Mouse (Mus musculus): ENCODE results near the gene Slc38a3. TPM values are rescaled to one million over a fixed set of nuclear protein-coding genes. Genes with fewer than 3 reads are reported as not detected.

The Slc38a3 gene
- polyA plus RNA-seq, 1 experiment = 0.10 TPM

DNA sequence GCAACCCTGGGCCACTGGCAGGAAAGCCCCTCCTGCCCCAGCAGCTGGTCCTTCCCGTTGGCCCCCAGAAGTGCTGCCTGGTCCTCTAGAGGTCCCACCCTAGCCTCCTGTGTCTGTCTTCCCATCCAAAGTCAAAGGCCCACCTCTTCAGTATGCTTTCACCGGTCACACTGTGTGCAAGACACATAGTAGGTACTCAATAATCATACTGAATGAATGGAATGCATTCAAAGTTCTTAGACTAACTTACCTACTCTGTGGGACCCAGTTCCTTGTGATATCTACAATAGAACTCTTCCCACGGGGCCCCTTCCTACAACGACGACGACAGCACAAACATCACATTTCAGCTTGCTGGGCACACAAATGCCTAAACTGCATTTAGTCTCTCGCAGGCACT is 4.0 kb downstream of the Slc38a3 start:
- peaks cover 3% of the 10 kb centered on the region; the same call in 1 of the 2 replicates for H3K4me1 ChIP-seq (ENCODE audit: control insufficient read depth, insufficient read depth, low read length)
- H3K27ac ChIP-seq (ENCODE audit: control insufficient read depth, insufficient read depth, low read depth, low read length) = no peak overlapping the region
- H3K27me3 ChIP-seq (ENCODE audit: control insufficient read depth, insufficient read depth, low read length) = no peaks in the 10 kb centered on the region; the same call in 1 of the 2 replicates
- H3K36me3 ChIP-seq (ENCODE audit: control insufficient read depth, insufficient read depth, low read length) = no peaks in the 10 kb centered on the region
- no peak for TF ChIP-seq CTCF (IDR thresholded peaks at IDR 0.05; ENCODE audit: control insufficient read depth, insufficient read depth, insufficient replicate concordance, low read depth, low read length)
- no peak for TF ChIP-seq POLR2A (IDR thresholded peaks at IDR 0.05; ENCODE audit: control insufficient read depth, low read depth, low read length)
- H3K4me3 ChIP-seq (ENCODE audit: control insufficient read depth, low read depth, low read length) = no peak overlapping the region

DNA sequence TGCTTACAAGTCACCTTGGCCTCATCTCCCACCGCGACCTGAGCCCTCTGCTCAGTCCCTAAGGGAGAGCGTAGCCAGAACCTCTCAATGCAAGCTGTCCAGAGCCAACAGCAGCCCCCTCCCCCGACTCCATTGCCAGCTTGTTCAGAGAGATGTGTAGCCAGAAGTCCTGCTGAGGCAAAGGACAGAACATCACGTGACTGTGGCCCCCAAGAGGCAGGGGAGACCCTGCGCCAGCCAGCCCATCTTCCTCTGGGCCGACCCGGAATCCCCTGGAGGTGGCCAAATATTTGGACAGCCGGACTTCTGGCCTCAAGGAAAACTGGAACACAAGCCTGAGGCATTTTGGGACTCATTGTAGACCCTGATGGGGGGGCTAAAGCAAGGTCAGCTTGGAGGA is 5.8 kb downstream of the Slc38a3 start:
- Histone ChIP-seq H3K27me3 (ENCODE audit: control insufficient read depth, insufficient read depth, low read length) (no peaks in the 10 kb centered on the region; the same call in 1 of the 2 replicates), H3K4me3 (ENCODE audit: control insufficient read depth, low read depth, low read length) (no peak overlapping the region), H3K36me3 (ENCODE audit: control insufficient read depth, insufficient read depth, low read length) (no peaks in the 10 kb centered on the region), H3K27ac (ENCODE audit: control insufficient read depth, insufficient read depth, low read depth, low read length) (no peak overlapping the region), H3K4me1 (ENCODE audit: control insufficient read depth, insufficient read depth, low read length) (peaks cover 3% of the 10 kb centered on the region; the same call in 1 of the 2 replicates)
- TF ChIP-seq POLR2A (IDR thresholded peaks at IDR 0.05; ENCODE audit: control insufficient read depth, low read depth, low read length) (0 out of 2 replicates have a peak, but pooled peaks have one; percentile 13), CTCF (IDR thresholded peaks at IDR 0.05; ENCODE audit: control insufficient read depth, insufficient read depth, insufficient replicate concordance, low read depth, low read length) (no peak)

DNA sequence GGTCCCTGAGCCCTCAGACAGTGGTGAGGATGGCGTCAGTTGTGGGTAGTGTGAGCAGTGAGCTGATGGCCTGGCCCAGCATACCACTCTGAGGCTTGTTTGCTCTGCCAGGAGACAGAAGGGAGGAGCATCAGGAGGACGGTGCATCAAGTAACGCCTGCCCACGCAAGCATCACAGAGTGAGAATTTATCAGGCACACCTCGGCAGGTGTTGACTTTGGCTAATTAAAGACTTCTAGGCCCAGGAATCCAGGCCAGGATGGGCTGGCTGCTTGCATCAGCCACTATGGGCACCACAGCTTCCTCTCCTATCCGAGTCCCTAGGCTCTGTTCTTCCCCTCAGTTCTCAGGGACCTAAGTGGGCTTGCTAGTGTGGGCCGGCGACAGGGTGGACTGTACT is 7.0 kb downstream of the Slc38a3 start:
- peaks cover 3% of the 10 kb centered on the region; the same call in 1 of the 2 replicates for H3K4me1 ChIP-seq (ENCODE audit: control insufficient read depth, insufficient read depth, low read length)
- no peaks in the 10 kb centered on the region for H3K36me3 ChIP-seq (ENCODE audit: control insufficient read depth, insufficient read depth, low read length)
- H3K4me3 ChIP-seq (ENCODE audit: control insufficient read depth, low read depth, low read length) = no peak overlapping the region
- H3K27ac ChIP-seq (ENCODE audit: control insufficient read depth, insufficient read depth, low read depth, low read length) = no peak overlapping the region
- TF ChIP-seq CTCF (IDR thresholded peaks at IDR 0.05; ENCODE audit: control insufficient read depth, insufficient read depth, insufficient replicate concordance, low read depth, low read length) (no peak), POLR2A (IDR thresholded peaks at IDR 0.05; ENCODE audit: control insufficient read depth, low read depth, low read length) (no peak)
- H3K27me3 ChIP-seq (ENCODE audit: control insufficient read depth, insufficient read depth, low read length) = no peaks in the 10 kb centered on the region; the same call in 1 of the 2 replicates

DNA sequence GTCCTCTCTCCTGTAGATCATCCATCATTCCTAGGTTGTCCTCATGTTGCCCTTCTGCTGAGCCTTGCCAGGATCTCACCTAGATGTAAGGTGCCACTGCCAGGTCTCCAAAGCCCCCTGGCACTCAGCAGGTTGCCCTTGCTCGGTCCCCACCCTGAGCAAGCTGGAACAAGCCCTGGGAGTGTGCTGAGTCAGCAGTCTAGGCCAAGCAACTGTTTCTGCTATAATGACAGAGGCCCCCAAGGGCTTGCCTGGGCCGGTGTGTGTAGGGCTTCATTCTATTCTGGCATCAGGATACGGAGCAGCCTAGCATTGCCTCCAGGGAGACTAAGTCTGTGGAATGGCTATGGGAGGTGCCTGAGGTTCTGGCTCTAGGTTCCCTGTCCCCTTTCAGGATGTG is 8.6 kb downstream of the Slc38a3 start:
- H3K27ac ChIP-seq (ENCODE audit: control insufficient read depth, insufficient read depth, low read depth, low read length) = no peak overlapping the region
- H3K4me3 ChIP-seq (ENCODE audit: control insufficient read depth, low read depth, low read length) = no peak overlapping the region
- TF ChIP-seq CTCF (IDR thresholded peaks at IDR 0.05; ENCODE audit: control insufficient read depth, insufficient read depth, insufficient replicate concordance, low read depth, low read length) (no peak), POLR2A (IDR thresholded peaks at IDR 0.05; ENCODE audit: control insufficient read depth, low read depth, low read length) (no peak)
- no peaks in the 10 kb centered on the region for H3K4me1 ChIP-seq (ENCODE audit: control insufficient read depth, insufficient read depth, low read length)
- H3K27me3 ChIP-seq (ENCODE audit: control insufficient read depth, insufficient read depth, low read length) = no peaks in the 10 kb centered on the region
- no peaks in the 10 kb centered on the region for H3K36me3 ChIP-seq (ENCODE audit: control insufficient read depth, insufficient read depth, low read length)

DNA sequence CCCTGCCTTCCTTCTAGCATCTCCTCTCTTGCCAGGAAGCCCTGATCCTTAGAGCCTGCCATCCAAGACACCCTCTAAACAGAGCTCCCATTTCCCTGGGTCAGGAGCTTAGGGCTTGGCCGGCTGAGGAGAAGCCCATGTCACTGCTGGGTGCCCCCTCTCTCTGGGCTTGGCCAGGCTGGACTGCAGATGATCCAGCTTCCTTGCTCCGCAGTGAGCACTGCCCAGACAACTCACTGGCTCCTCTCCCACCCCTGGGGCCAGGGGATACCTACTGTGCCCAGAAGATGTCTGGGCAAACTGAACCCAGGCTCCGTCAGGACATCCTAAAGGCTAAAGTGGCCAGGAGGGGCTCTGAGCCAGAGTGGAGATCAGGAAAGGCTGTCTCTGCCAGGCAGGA is 9.4 kb downstream of the Slc38a3 start:
- Histone ChIP-seq H3K27ac (ENCODE audit: control insufficient read depth, insufficient read depth, low read depth, low read length) (no peak overlapping the region), H3K4me3 (ENCODE audit: control insufficient read depth, low read depth, low read length) (no peak overlapping the region), H3K36me3 (ENCODE audit: control insufficient read depth, insufficient read depth, low read length) (no peaks in the 10 kb centered on the region), H3K4me1 (ENCODE audit: control insufficient read depth, insufficient read depth, low read length) (no peaks in the 10 kb centered on the region), H3K27me3 (ENCODE audit: control insufficient read depth, insufficient read depth, low read length) (no peaks in the 10 kb centered on the region)
- no peak for TF ChIP-seq CTCF (IDR thresholded peaks at IDR 0.05; ENCODE audit: control insufficient read depth, insufficient read depth, insufficient replicate concordance, low read depth, low read length)
- TF ChIP-seq POLR2A (IDR thresholded peaks at IDR 0.05; ENCODE audit: control insufficient read depth, low read depth, low read length) = no peak

DNA sequence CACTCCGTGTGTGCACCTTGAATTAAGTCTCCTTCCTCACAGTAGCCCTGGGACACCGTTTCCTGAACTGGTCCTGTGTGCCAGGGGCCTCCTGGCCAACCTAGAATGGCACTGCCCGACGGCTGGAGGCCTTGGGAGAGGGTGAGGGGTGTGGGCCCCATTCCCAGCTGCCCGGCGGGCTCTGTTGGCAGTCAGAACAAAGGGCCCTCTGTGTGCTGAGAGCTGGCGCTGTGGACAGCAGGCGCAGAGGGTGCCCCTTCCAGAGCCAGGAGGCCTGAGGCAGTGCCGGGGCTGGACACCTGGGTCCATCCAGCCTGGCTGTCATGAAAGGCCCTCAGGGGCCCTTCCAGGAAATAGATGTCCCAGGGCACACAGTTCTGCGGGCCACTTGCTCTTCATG is 9.8 kb downstream of the Slc38a3 start:
- Histone ChIP-seq H3K27me3 (ENCODE audit: control insufficient read depth, insufficient read depth, low read length) (no peaks in the 10 kb centered on the region), H3K4me3 (ENCODE audit: control insufficient read depth, low read depth, low read length) (no peak overlapping the region), H3K27ac (ENCODE audit: control insufficient read depth, insufficient read depth, low read depth, low read length) (no peak overlapping the region), H3K36me3 (ENCODE audit: control insufficient read depth, insufficient read depth, low read length) (no peaks in the 10 kb centered on the region), H3K4me1 (ENCODE audit: control insufficient read depth, insufficient read depth, low read length) (no peaks in the 10 kb centered on the region)
- TF ChIP-seq CTCF (IDR thresholded peaks at IDR 0.05; ENCODE audit: control insufficient read depth, insufficient read depth, insufficient replicate concordance, low read depth, low read length) (no peak), POLR2A (IDR thresholded peaks at IDR 0.05; ENCODE audit: control insufficient read depth, low read depth, low read length) (no peak)

DNA sequence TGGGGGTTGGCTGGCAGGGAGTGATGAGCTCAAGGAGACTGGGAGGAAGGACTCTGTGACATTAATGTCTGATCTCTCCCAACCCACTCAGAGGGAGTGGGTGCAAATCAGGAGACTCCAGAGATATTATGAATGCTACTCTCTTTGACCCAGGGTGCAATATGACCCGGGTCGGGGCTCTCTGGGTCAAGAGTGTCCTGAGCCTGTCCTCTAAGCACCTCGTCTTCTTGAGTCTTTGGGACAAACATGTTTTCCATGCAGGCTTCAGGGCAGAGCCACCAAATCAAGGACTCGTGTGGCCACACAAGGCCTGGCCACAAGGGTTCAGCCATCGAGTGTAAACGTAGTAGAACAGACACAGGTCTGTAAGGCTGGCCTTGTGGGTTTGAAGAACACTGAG is 11.2 kb downstream of the Slc38a3 start:
- TF ChIP-seq CTCF (IDR thresholded peaks at IDR 0.05; ENCODE audit: control insufficient read depth, insufficient read depth, insufficient replicate concordance, low read depth, low read length) = no peak
- TF ChIP-seq POLR2A (IDR thresholded peaks at IDR 0.05; ENCODE audit: control insufficient read depth, low read depth, low read length) = no peak
- no peak overlapping the region for H3K27ac ChIP-seq (ENCODE audit: control insufficient read depth, insufficient read depth, low read depth, low read length)
- H3K36me3 ChIP-seq (ENCODE audit: control insufficient read depth, insufficient read depth, low read length) = no peaks in the 10 kb centered on the region
- H3K4me1 ChIP-seq (ENCODE audit: control insufficient read depth, insufficient read depth, low read length) = no peaks in the 10 kb centered on the region
- no peak overlapping the region for H3K4me3 ChIP-seq (ENCODE audit: control insufficient read depth, low read depth, low read length)
- H3K27me3 ChIP-seq (ENCODE audit: control insufficient read depth, insufficient read depth, low read length) = no peaks in the 10 kb centered on the region

DNA sequence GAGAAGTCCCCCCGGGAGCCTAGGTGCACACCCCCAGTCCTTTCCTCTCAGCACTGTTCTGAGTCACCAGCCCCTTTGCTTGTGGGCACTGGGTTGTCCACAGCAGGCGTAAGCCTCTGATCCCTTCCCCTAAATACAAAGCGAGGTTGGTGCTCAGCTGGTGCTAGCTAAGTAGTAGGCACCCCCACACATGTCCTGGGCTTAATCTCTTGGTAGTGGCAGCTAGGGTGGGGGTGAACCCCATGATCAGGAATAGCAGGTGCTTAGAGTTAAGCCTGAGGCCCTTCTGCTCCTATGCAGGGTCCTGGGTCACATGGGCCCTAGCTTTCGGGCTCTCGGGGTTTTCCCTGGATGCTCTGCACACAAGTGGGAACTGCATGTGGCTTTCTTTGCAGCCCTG is 12.2 kb downstream of the Slc38a3 start:
- Histone ChIP-seq H3K4me1 (ENCODE audit: control insufficient read depth, insufficient read depth, low read length) (no peaks in the 10 kb centered on the region), H3K27ac (ENCODE audit: control insufficient read depth, insufficient read depth, low read depth, low read length) (no peak overlapping the region), H3K4me3 (ENCODE audit: control insufficient read depth, low read depth, low read length) (no peak overlapping the region), H3K27me3 (ENCODE audit: control insufficient read depth, insufficient read depth, low read length) (no peaks in the 10 kb centered on the region), H3K36me3 (ENCODE audit: control insufficient read depth, insufficient read depth, low read length) (no peaks in the 10 kb centered on the region)
- no peak for TF ChIP-seq CTCF (IDR thresholded peaks at IDR 0.05; ENCODE audit: control insufficient read depth, insufficient read depth, insufficient replicate concordance, low read depth, low read length)
- no peak for TF ChIP-seq POLR2A (IDR thresholded peaks at IDR 0.05; ENCODE audit: control insufficient read depth, low read depth, low read length)

Data from testis, adult 2 months (tissue).